Mouse (Mus musculus) liver, postnatal 0 days (tissue): ENCODE measurements around the gene Megf9.

Experiments
- CTCF ChIP-seq: sonication (generic); IDR thresholded peaks from 2 replicates; pipeline ENCODE4 v1.5.1; 2016; ENCODE audit warnings: antibody characterized with exemption, low read depth
- EP300 ChIP-seq: IDR thresholded peaks from 2 replicates; pipeline ENCODE4 v1.6.1; 2016; ENCODE audit warnings: antibody characterized with exemption, low read depth, mild to moderate bottlenecking

DNA sequence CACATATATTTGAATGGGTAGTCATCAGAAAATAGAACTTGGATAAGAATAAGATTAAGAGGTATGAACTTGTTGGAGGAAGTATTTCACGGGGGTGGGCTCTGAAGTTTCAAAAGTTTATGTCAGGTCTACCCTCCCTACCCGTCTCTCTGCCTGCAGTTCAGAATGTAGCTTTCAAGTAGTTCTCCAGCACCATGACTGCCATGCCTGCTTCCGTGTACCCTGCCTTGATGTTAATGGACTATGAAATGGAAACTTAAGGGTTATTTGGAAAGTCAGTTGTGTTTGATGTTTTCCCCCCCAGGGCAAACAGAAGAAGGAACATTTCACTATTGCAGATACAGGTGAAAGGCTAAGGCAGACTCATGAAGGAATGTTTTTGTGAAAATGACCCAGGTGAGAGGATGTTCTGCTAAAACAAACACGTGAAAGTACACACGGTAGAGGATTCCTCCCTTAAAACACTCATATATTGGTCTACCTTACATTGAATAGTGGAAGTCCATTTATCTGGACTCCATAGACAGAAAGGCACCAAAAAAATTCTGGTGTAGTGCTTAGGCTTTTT, 18.5 kb upstream of the Megf9 start:
- TF ChIP-seq EP300 (peak; percentile 62), CTCF (no peak)
